Mouse (Mus musculus) adrenal gland, adult 2 months (tissue): ENCODE results near the gene Arhgef3. TPM values are rescaled to one million over a fixed set of nuclear protein-coding genes. Genes with fewer than 3 reads are reported as not detected.

Experiments
- DNase-seq: peaks from one replicate; pipeline ENCODE4 v3.0.0; 2021
- polyA plus RNA-seq: library from polyadenylated mRNA; depleted of rRNA; stranded (reverse); fragments of >200 nt; gene quantifications from 2 replicates; pipeline ENCODE4 v1.2.3, GENCODE M21; 2012
- total RNA-seq, 2 experiments: library from RNA; stranded (reverse); gene quantifications; 2 replicates each; pipeline ENCODE4 v1.2.3; 2021

Gene Arhgef3
- total and polyA plus RNA-seq, 3 experiments = 8.2 to 44.1 (median 39.8) TPM

DNA sequence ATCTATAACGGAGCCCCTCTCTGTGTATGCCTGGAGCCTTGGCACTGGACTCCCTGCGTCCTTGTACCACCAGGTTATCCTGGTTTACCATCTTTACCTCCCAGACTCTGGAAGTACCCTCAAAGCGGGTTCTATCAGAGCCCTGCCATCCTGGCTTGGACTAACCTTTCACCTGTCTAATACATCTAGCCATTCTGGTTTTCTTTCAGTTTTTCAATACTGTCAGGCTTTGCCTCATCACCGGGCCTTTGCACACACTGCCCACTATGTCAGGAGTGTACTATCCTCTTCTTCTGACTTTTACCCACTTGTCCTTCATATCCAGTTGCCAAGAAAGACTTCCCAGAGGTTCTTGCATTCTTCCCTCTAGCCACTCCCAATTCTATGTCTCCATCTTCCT, 155.8 kb downstream of the Arhgef3 start:
- no peak for DNase-seq

DNA sequence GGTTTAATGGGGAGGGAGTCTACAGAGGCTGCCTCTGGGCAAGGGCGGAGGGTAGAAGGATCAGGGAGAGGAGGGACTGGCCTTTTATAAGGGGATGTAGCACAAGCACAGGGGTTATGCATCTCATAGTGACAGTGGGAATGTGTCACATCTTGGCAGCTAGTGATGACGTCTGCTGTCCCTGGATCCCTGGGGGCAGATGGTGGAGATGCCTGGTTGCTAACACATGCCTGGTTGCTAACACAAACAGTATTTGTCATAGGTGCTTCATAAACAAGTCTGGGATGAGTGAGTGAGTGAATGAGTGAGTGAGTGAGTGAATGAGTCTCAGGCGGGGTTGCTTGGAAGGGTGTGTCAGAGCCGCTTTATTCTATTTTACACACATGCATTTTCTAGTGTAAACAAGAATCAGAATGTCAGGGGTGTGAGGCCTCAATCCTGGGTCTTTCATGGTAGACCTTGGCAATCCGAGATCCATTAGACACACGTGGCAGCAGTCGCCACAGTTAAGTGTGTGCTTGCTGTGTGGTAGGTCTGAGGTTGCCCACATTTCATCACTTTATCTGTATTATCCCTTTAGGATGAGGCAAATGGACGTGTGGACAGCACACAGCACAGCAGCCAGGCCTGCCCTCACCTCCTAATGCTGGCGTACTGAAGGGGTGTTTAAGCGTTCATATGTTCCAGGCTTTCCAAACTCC, 156.8 kb downstream of the Arhgef3 start:
- DNase-seq = no peak

- DNase-seq = no peak
Measured at GRCm38 (mm10) chr14:27272072-27272834, 157.6 kb downstream of the Arhgef3 start.

GRCm38 (mm10) chr14:27272835-27273138, 158.1 kb downstream of the Arhgef3 start:
- no peak for DNase-seq

DNA sequence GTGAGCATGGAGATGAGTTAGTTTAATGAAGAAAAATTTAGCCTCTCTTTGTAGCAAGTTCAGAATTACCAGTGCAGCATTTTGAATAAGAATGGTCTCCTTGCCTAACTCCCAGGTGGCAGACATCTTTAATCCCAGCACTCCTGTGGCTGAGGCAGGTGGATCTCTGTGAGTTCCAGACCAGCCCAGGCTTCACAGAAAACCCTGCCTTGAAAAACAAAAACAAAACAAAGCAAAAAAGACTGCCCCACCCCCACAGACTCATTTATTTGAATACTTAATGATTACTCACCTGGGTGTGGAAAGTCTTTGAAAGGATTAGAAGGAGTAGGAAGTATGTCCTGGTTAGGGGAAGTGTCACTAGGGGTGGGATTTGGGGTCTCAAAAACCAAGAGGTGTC, 158.5 kb downstream of the Arhgef3 start:
- no peak for DNase-seq

DNA sequence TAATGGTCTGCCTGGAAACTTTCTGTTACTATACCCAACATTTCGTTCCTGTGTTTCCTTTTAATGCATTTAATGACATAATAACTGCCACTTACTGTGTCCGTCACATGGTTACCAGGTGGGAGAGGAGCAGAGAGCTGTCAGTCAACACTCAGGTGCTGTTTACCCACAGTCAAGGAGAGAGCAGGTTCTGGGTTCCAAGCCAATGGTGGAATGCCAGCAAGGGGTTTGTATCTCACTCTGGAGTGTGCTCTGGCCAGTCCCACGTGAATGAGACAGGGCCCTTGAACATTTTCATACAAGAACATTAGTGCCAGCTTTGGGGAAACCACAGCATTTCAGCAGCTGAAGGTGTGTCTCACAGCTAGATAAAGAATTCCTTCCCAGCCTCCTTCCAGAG, 162.6 kb downstream of the Arhgef3 start:
- no peak for DNase-seq

- DNase-seq = no peak
Measured at GRCm38 (mm10) chr14:27280201-27280890, 165.6 kb downstream of the Arhgef3 start.

DNA sequence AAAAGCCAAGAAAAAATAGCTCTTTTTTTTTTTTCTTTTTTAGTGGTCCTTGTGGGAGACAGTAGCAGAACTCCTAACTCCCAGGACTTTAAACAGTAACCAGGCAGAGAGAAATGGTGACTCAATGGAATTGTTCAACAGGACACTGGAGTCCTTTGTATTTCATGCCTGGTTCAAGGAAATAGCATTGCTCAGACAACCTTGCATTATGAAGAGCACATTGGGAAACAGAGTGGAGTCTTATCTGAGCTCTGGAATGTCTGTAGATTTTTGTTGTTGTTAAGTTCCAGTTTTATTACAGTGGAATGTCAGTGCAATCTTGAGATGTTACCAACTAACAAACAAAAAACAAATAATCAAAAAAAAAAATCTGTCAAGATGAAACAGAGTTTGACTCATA, 169.3 kb downstream of the Arhgef3 start:
- DNase-seq = no peak

DNA sequence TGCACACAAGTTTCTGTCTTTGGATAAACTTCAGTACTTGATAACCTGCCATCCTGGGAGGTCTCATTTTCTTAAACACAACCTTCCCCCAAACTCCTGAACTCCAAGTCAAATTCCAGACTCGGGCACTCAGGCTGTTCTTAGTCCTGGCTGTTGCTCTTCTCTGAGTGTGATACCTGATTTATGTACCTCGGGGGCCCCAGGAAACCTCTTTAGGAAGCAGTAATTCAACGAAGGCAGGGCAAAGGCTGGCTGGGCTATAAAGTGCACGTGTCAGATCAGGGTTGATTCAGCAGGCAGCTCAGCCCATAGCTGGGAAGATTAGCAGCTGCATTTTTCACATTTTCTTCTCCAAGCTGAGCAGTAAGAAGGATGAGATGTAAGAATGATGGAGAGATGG, 171.5 kb downstream of the Arhgef3 start:
- DNase-seq = no peak

GRCm38 (mm10) chr14:27289053-27289452, 174.4 kb downstream of the Arhgef3 start:
- no peak for DNase-seq

DNA sequence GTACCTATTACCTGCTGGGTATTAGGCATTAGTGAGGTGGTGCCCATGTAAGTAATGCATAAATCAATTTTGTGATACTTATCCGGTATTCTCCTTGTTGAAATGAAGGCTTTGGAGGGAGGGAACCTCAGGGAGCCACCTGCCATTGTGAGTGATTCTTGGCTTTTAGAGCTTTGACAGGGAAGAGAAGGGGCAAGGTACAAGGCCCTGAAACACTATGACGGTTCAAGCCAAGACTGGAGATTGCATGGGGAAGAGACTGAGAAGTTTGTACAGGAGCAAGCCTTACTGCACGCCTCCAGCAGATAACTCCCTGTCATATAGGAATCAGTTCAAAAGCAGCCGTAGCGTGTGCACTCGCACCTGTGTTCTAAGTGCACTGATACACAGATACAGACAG, 177.4 kb downstream of the Arhgef3 start:
- DNase-seq = no peak

DNA sequence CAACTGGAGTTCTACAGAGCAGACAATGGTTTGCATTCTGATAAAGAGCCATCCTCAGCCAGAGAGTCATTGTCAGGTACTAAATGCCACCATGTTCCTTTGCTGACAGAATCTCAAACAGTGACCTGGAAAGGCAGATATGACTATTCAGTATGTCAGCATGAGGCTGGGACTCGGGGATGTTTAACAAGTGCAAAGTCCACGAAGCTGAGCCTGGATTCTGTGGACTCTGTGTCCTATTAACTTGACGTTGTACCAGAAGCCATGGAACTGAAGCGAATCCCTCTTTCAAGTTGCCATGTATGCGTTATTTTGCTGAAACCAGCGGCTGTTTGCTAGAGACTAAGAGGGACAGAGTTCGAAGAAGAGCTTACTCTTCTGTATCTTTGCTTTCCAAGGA, 181.1 kb downstream of the Arhgef3 start:
- no peak for DNase-seq

DNA sequence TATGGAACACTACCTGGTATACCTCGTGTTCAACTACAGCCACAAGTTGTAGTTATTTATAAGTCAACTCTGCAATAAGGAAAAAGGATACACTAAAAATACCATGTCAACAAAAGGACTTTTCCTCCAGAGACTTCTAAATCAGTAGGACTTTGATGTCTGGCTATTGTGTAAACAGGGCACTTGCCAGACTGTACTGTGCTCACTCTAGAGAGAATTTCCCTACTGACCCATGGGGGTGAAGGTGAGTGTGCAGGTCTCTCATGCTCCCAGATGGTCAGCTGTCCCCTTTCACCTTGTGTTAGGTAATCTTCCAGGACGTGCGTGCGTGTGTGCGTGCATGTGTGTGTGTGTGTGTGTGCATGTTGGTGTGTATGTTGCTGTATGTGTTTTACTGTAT, 182.3 kb downstream of the Arhgef3 start:
- DNase-seq = no peak

- no peak for DNase-seq
Measured at GRCm38 (mm10) chr14:27298875-27299274, 184.2 kb downstream of the Arhgef3 start.

DNA sequence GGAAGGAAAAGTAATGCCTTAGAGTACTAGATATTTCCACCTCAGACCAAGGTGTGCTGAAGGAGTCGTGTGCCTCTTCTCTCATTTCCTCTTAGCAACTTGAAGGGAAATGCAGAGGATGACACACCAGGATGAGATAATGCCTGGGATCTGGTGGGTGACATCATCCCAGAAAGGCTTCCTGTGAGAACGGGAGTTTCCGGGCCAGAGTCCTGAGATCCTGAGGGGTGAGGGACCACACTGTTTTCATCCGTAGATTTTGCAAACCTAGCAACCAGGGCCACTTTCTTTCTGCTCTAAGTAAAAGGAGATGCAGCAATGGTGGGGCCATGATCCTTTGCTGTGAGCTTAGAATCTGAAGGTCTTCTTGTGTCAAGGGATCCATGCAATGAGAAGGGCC, 185.0 kb downstream of the Arhgef3 start:
- DNase-seq = peak; percentile 56

DNA sequence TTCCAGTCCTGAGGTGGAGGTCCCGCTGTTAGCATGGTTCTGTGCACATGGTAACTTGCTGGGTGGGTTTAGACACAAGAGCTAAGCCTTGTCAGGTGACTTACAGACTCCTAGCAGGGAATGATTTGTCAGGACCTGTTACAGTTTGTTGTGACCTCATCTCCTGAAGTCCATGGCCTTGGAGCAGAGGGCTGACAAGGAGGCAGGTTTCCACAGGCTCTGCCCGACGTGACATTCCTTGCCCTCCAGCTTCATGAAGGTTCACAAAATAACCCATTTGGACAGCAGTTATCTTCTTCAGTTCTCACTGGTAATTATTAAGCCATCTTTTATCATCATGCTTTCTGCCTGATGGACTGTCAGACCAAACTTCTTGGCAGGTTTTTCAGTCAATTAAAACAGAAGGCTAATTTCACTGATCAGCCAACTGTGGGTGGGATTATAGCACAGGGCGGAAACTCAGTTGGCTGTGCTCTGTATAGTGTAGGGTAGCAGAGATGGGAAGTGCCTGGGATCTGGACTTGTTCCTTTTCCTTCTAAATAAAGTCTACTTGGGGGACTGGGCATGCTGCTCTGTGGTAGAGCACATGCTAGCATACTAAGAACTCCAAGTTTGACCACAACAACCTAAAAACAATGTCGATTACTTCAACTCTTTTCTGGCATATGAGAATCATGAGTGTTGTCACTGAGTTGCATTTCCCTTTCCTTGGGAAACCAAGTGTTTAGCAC, 187.2 kb downstream of the Arhgef3 start:
- peak; percentile 37 for DNase-seq

DNA sequence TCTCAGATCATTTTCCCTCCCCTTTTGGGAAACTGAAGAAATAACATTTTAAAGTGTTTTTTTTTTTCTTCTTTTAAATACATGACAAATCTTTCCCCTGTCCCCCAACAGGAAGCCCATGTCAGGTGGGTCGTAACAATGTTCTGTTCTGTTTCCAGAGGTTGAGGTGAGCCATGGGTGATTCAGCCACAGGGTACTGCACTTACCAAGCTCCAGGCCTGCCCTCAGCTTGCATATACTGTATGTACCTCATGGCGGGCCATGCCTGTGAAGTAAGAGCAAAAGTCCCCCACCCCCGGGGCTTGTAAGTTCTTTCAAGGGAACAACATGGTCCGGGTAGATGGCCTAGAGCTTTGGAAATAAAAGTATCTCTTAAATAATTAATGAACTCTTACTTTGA, 188.6 kb downstream of the Arhgef3 start:
- DNase-seq = no peak

DNA sequence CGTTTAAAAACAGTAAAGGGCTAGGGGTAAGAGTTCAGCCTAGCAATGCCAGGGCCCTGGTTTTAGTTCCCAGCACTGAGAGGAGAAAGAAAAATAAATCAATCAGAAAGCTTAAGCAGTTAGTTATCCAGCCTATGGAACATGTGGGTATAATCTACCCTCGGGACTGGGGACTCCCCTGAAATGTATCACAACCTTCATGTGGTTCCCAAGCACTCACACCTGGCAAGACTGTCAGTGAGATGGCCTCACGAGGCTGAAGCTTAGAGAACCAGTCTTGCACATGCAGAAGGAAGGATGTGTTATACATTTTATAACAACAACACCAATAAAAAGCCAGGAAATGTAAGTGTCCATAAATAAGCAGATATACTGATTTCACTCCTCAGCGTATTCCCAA, 189.7 kb downstream of the Arhgef3 start:
- DNase-seq = no peak

GRCm38 (mm10) chr14:27308761-27309160, 194.1 kb downstream of the Arhgef3 start:
- DNase-seq = peak; percentile 21

- DNase-seq = no peak
Measured at GRCm38 (mm10) chr14:27310559-27311242, 196.0 kb downstream of the Arhgef3 start.

GRCm38 (mm10) chr14:27312380-27312779, 197.7 kb downstream of the Arhgef3 start:
- DNase-seq = no peak

GRCm38 (mm10) chr14:27315737-27316136, 201.0 kb downstream of the Arhgef3 start:
- DNase-seq = no peak
